Mouse (Mus musculus): ENCODE results near the gene Snx18.

DNA sequence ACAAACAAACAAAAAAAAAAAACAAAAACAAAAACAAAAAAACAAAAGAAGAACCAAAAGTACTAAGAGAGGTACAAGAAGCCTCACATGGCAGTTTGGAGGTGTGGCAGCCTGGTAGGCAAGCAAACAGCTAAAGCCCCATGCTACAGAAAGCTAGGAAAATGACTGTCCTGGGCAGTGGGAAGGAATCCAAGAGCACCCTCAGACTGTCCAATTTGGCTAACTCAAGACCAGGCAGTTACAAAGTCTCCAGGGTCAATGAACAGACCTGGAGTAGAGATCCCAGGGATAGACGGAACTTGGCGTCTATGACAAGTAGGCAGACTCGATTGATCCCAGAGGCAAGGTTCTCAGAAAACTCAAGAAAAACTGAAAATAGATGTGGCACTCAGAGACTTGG is 32.8 kb downstream of the Snx18 start:
- TF ChIP-seq CTCF (IDR thresholded peaks at IDR 0.05) (no peak), POLR2A (IDR thresholded peaks at IDR 0.05; ENCODE audit: insufficient read depth, low read depth, low read length) (no peak)

Measured in heart, adult 2 months (tissue).